Comparison of ENCODE assay signal across 10 mouse cellular contexts in genomic region chr6:99623641-99624040, GRCm38 (mm10). TPM values are rescaled to one million over a fixed set of nuclear protein-coding genes. Genes with fewer than 3 reads are reported as not detected.
DNase-seq lines count a peak whose midpoint lies in the region; ATAC-seq and TF ChIP-seq lines count a peak whose summit lies in the region.
"Had no signal": no experiment of that assay in that cellular context is flagged by ENCODE, and none has a peak within 500 bp of the region (broad histone marks: within the 10 kb centered on the region; RNA-seq: fewer than 3 reads in every experiment).

No protein-coding gene starts in this region.

- H3K4me2 ChIP-seq in liver, embryonic 11.5 days = no peak overlapping the region
- H3K4me2 ChIP-seq in forebrain, embryonic 12.5 days = no peak overlapping the region
- H3K4me2 ChIP-seq in midbrain, embryonic 13.5 days (replicated peaks) = no peak overlapping the region
- H3K4me2 ChIP-seq: liver, embryonic 13.5 days had no signal

- H3K27me3 ChIP-seq in liver, adult 2 months (ENCODE audit: control insufficient read depth, insufficient read depth, low read length) = no peaks in the 10 kb centered on the region
- H3K27me3 ChIP-seq in liver, embryonic 11.5 days (replicated peaks; ENCODE audit: control insufficient read depth, insufficient read depth, low read length) = no peaks in the 10 kb centered on the region
- H3K27me3 ChIP-seq in forebrain, embryonic 12.5 days = no peaks in the 10 kb centered on the region
- H3K27me3 ChIP-seq in midbrain, embryonic 13.5 days = 0 out of 2 replicates have a peak, but pooled peaks cover 4% of the 10 kb centered on the region
- H3K27me3 ChIP-seq: liver, embryonic 13.5 days had no signal

- no peak for ATAC-seq in liver, embryonic 11.5 days (replicated peaks; ENCODE audit: low FRiP score)
- ATAC-seq in forebrain, embryonic 12.5 days (ENCODE audit: low FRiP score) = peak; percentile 36; the same call in 1 of the 2 replicates
- ATAC-seq in midbrain, embryonic 13.5 days = peak; percentile 67; the same call in 1 of the 2 replicates

- H3K4me1 ChIP-seq in liver, adult 2 months (ENCODE audit: control insufficient read depth, insufficient read depth, low read length) = no peaks in the 10 kb centered on the region
- no peaks in the 10 kb centered on the region for H3K4me1 ChIP-seq in liver, embryonic 11.5 days (replicated peaks; ENCODE audit: control insufficient read depth, insufficient read depth, low read length)
- H3K4me1 ChIP-seq in forebrain, embryonic 12.5 days = peaks cover 34% of the 10 kb centered on the region
- peaks cover 23% of the 10 kb centered on the region for H3K4me1 ChIP-seq in midbrain, embryonic 13.5 days (replicated peaks)
- H3K4me1 ChIP-seq: liver, embryonic 13.5 days had no signal

- TF ChIP-seq CTCF in liver, adult 2 months (IDR thresholded peaks at IDR 0.05; ENCODE audit: low read depth, low read length) = peak; percentile 36

- H3K27ac ChIP-seq in liver, adult 2 months (replicated peaks; ENCODE audit: insufficient read depth, low read depth, low read length) = no peak overlapping the region
- no peak overlapping the region for H3K27ac ChIP-seq in liver, embryonic 11.5 days (ENCODE audit: low read depth, low read length)
- no peak overlapping the region for H3K27ac ChIP-seq in forebrain, embryonic 12.5 days
- no peak overlapping the region for H3K27ac ChIP-seq in midbrain, embryonic 13.5 days
- H3K27ac ChIP-seq: liver, embryonic 13.5 days had no signal

- H3K36me3 ChIP-seq in liver, adult 2 months (ENCODE audit: control insufficient read depth, insufficient read depth, low read length) = no peaks in the 10 kb centered on the region
- no peaks in the 10 kb centered on the region for H3K36me3 ChIP-seq in liver, embryonic 11.5 days (ENCODE audit: control insufficient read depth, insufficient read depth, low read length)
- H3K36me3 ChIP-seq in forebrain, embryonic 12.5 days (replicated peaks) = peaks cover 3% of the 10 kb centered on the region; the same call in 1 of the 2 replicates
- peaks cover 5% of the 10 kb centered on the region for H3K36me3 ChIP-seq in midbrain, embryonic 13.5 days
- H3K36me3 ChIP-seq: liver, embryonic 13.5 days had no signal

- H3K4me3 ChIP-seq in liver, adult 2 months (ENCODE audit: insufficient read depth, low read depth, low read length) = no peak overlapping the region
- H3K4me3 ChIP-seq in liver, embryonic 11.5 days (ENCODE audit: low read depth, low read length) = no peak overlapping the region
- no peak overlapping the region for H3K4me3 ChIP-seq in forebrain, embryonic 12.5 days (replicated peaks)
- H3K4me3 ChIP-seq in midbrain, embryonic 13.5 days (replicated peaks) = no peak overlapping the region
- H3K4me3 ChIP-seq: erythroblast, embryonic 14.5 days; liver, embryonic 13.5 days had no signal

- 31% methylated on average over 6 of the region's 6 CpGs for WGBS in liver, adult 2 months
- 27% methylated on average over 6 of the region's 6 CpGs for WGBS in liver, embryonic 11.5 days
- WGBS in forebrain, embryonic 12.5 days = 16% methylated on average over 6 of the region's 6 CpGs
- 9% methylated on average over 6 of the region's 6 CpGs for WGBS in midbrain, embryonic 13.5 days

- H3K9ac ChIP-seq in liver, adult 2 months (ENCODE audit: low read depth, low read length) = no peak overlapping the region
- H3K9ac ChIP-seq in liver, embryonic 11.5 days (ENCODE audit: low read depth, low read length) = no peak overlapping the region
- H3K9ac ChIP-seq in forebrain, embryonic 12.5 days = no peak overlapping the region
- H3K9ac ChIP-seq in midbrain, embryonic 13.5 days (replicated peaks) = no peak overlapping the region
- H3K9ac ChIP-seq: liver, embryonic 13.5 days had no signal

- no peak for TF ChIP-seq POLR2A in liver, adult 2 months (IDR thresholded peaks at IDR 0.05; ENCODE audit: extremely low read depth, insufficient read depth, low read length)

- H3K79me2 ChIP-seq in liver, adult 2 months (ENCODE audit: control insufficient read depth, insufficient read depth, low read length) = no peaks in the 10 kb centered on the region

- no peaks in the 10 kb centered on the region for H3K9me3 ChIP-seq in liver, embryonic 11.5 days (ENCODE audit: control insufficient read depth, low read length)
- no peaks in the 10 kb centered on the region for H3K9me3 ChIP-seq in forebrain, embryonic 12.5 days
- H3K9me3 ChIP-seq in midbrain, embryonic 13.5 days = no peaks in the 10 kb centered on the region
- H3K9me3 ChIP-seq: liver, embryonic 13.5 days had no signal

- peak; percentile 14 to 42 for DNase-seq in adrenal gland, postnatal 36 days
- DNase-seq in adrenal gland, adult 2 months = no peak
- no peak for DNase-seq in liver, adult 2 months (ENCODE audit: extremely low read depth, low read depth, low spot score)
- no peak for DNase-seq in liver, embryonic 11.5 days (ENCODE audit: low spot score)
- DNase-seq in spleen, postnatal 14 days (ENCODE audit: low spot score in 2 of 2) = no peak
- no peak for DNase-seq in layer of hippocampus, postnatal 25 days (ENCODE audit: extremely low spot score in 1 of 2, low spot score in 1 of 2)
- DNase-seq: liver, embryonic 13.5 days had no signal

RNA-seq across cellular contexts. Expression of gene Eif4e3, which starts 42.9 kb away (rescaled TPM):
- total RNA-seq in adrenal gland, postnatal 36 days (2021) = 10 to 100 TPM; 28.1 to 30.6 TPM
- 10 to 100 TPM; 30.2 to 32.6 TPM for total RNA-seq in adrenal gland, adult 2 months (2021)
- 5.4 and 6.9 TPM in 2 replicates for polyA plus RNA-seq in adrenal gland, adult 2 months (2012; rRNA removed)
- 2.7 and 4.1 TPM in 2 replicates for total RNA-seq in liver, adult 2 months (2014; rRNA removed)
- polyA plus RNA-seq in liver, adult 2 months (2012; rRNA removed) = 1.3 and 1.5 TPM in 2 replicates
- 4.1 and 4.5 TPM in 2 replicates for polyA plus RNA-seq in liver, embryonic 11.5 days (2014; fragmentation: Nextera tagmentation; extraction: Ambion mirVana)
- 12.7 and 13.1 TPM in 2 replicates for polyA plus RNA-seq in forebrain, embryonic 12.5 days (2016; fragmentation: Nextera tagmentation; extraction: Ambion mirVana)
- 8.8 and 9.8 TPM in 2 replicates for polyA plus RNA-seq in midbrain, embryonic 13.5 days (2015; fragmentation: Nextera tagmentation; extraction: Ambion mirVana)
- 10 to 100 TPM; 21.0 to 21.5 TPM for total RNA-seq in layer of hippocampus, postnatal 25 days (2021)
- polyA plus RNA-seq: erythroblast, embryonic 14.5 days had no signal

RNA-seq across cellular contexts. Expression of gene Gm20696, which starts 43.0 kb away (rescaled TPM):
- total RNA-seq in adrenal gland, postnatal 36 days (2021) = 1 to 10 TPM; 3.4 to 4.7 TPM
- total RNA-seq in adrenal gland, adult 2 months (2021) = 1 to 10 TPM; 2.3 to 3.0 TPM
- 1.8 and 1.9 TPM in 2 replicates for polyA plus RNA-seq in adrenal gland, adult 2 months (2012; rRNA removed)
- total RNA-seq in liver, adult 2 months (2014; rRNA removed) = 6.5 and 6.9 TPM in 2 replicates
- 0.02 and 0.26 TPM in 2 replicates for polyA plus RNA-seq in liver, adult 2 months (2012; rRNA removed)
- polyA plus RNA-seq in liver, embryonic 11.5 days (2014; fragmentation: Nextera tagmentation; extraction: Ambion mirVana) = 2.0 and 2.4 TPM in 2 replicates
- 4.2 and 6.0 TPM in 2 replicates for polyA plus RNA-seq in forebrain, embryonic 12.5 days (2016; fragmentation: Nextera tagmentation; extraction: Ambion mirVana)
- polyA plus RNA-seq in midbrain, embryonic 13.5 days (2015; fragmentation: Nextera tagmentation; extraction: Ambion mirVana) = 3.2 and 3.6 TPM in 2 replicates
- total RNA-seq in layer of hippocampus, postnatal 25 days (2021) = 1 to 10 TPM; 6.5 to 7.8 TPM
- polyA plus RNA-seq: erythroblast, embryonic 14.5 days had no signal

Comparison
In these comparisons a context has a peak if more than half of its experiments do, and no peak if none do; other contexts are left out.
1. DNase-seq: peak in adrenal gland, postnatal 36 days (2 of 2); none in adrenal gland, adult 2 months (single experiment), liver, adult 2 months (single experiment), liver, embryonic 11.5 days (single experiment), spleen, postnatal 14 days (0 of 2) and layer of hippocampus, postnatal 25 days (0 of 2).